Mouse (Mus musculus): ENCODE data around the gene Gzmf. TPM values are rescaled to one million over a fixed set of nuclear protein-coding genes. Genes with fewer than 3 reads are reported as not detected.
"Not testable (repeated sequence)": the region's sequence is repeated elsewhere in the genome, so short reads cannot be mapped to it uniquely, and the experiment has no call there.

The Gzmf gene
- not detected in 2 replicates for polyA plus RNA-seq (2016; fragmentation: Nextera tagmentation; extraction: Ambion mirVana)

DNA sequence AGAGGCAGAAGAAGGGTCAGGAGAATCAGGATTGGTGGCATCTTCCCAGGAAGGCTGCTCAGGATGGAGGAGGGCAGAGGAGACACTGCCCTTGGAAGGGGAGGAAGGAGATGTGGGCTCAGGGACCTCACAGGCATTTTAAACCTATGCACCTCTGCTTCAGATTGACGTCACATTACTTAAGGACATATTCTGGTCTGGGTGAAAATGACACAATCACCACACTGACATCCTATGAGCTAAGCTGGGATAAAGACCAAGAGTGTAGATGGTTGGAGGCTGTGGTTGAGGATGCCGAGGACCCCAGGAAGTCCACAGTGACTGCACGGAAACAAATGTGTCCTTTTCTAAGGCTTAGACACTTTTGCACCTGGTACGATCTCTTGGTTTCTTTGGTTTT is at the start of gene Gzmf:
Gene Gzmf (minus strand): TSS at position 101 of the 400 bp plus-strand sequence.
- Histone ChIP-seq H3K4me2 (replicated peaks) (no peak within 1 kb of the TSS), H3K27ac (no peak within 1 kb of the TSS), H3K4me1 (no peaks in the 10 kb centered on the region), H3K4me3 (no peak within 1 kb of the TSS), H3K27me3 (replicated peaks) (no peaks in the 10 kb centered on the region), H3K36me3 (no peaks in the 10 kb centered on the region), H3K9ac (no peak within 1 kb of the TSS), H3K9me3 (no peaks in the 10 kb centered on the region)
- ATAC-seq (ENCODE audit: low FRiP score, low read depth), result no peak
- 91% methylated on average over 4 of the region's 4 CpGs for WGBS

DNA sequence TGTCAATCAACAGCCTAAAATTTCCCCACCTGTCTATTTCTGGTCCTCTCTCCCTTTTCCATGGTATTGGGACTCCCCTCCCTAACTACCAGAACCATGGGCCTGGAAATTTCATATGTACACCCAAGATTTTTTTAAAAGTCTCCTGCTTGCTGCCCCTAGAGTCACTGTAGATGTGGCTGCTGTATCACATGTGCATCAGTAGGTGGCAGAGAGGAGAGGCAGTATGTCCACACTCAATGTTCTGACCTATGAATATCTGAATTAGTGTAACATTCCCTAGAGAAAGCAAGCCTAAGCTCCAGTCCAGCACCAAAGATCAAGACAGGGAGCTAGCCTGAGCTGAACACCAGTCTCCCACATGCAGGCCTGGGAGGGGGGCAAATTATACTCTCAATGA is 29.2 kb upstream of the Gzmf start:
- Histone ChIP-seq H3K4me1 (no peaks in the 10 kb centered on the region), H3K9ac (no peak overlapping the region), H3K9me3 (no peaks in the 10 kb centered on the region), H3K4me2 (replicated peaks) (no peak overlapping the region), H3K27ac (no peak overlapping the region), H3K36me3 (no peaks in the 10 kb centered on the region), H3K4me3 (no peak overlapping the region), H3K27me3 (replicated peaks) (no peaks in the 10 kb centered on the region)
- ATAC-seq (ENCODE audit: low FRiP score, low read depth), result no peak

DNA sequence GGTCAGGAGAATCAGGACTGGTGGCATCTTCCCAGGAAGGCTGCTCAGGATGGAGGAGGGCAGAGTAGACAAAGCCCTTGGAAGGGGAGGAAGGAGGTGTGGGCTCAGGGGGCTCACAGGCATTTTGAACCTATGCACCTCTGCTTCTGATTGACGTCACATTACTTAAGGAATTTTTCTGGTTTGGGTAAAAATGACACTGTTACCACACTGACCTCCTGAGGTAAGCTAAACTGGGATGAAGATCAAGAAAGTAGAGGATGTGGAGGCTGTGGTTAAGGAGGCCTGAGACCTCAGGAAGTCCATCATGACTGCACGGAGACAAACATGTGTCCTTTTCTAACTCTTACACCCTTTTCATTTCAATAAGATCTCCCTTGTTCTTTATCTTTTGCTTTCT is 23.3 kb upstream of the Gzmf start, which contains the start of gene Gzmc:
Gene Gzmc (minus strand): TSS at position 101 of the 400 bp plus-strand sequence.
- Histone ChIP-seq H3K9me3 (no peaks in the 10 kb centered on the region), H3K9ac (no peak within 1 kb of the TSS), H3K27ac (no peak within 1 kb of the TSS), H3K4me2 (replicated peaks) (no peak within 1 kb of the TSS), H3K27me3 (replicated peaks) (no peaks in the 10 kb centered on the region), H3K4me1 (no peaks in the 10 kb centered on the region), H3K4me3 (no peak within 1 kb of the TSS), H3K36me3 (no peaks in the 10 kb centered on the region)
- ATAC-seq (ENCODE audit: low FRiP score, low read depth), result no peak
- WGBS, result 81% methylated on average over 2 of the region's 2 CpGs

DNA sequence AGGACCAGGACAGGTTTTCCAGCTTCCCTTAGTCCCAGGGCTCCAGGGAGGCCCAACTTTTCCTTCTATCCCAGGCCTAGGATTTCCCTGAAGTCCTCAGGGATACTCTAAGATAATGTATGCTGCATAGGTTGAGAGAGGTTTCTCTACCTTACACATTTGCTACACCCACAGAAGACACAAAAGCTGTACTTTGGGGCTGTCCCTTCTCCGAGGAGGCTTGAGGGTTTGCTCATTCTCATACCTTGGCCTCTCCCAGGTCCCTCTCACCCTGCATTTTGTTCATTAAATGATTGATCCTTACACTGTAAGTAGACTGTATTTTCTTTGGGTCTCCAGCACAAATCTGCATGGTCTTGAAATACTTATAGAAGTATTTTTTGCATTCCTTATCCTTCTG is 5.6 kb downstream of the Gzmf start:
- Histone ChIP-seq H3K9me3 (no peaks in the 10 kb centered on the region), H3K27ac (no peak overlapping the region), H3K9ac (no peak overlapping the region), H3K4me1 (no peaks in the 10 kb centered on the region), H3K4me2 (replicated peaks) (no peak overlapping the region), H3K4me3 (no peak overlapping the region), H3K27me3 (replicated peaks) (no peaks in the 10 kb centered on the region), H3K36me3 (no peaks in the 10 kb centered on the region)
- ATAC-seq (ENCODE audit: low FRiP score, low read depth), result no peak
- 88% methylated on average over 1 of the region's 1 CpGs for WGBS

DNA sequence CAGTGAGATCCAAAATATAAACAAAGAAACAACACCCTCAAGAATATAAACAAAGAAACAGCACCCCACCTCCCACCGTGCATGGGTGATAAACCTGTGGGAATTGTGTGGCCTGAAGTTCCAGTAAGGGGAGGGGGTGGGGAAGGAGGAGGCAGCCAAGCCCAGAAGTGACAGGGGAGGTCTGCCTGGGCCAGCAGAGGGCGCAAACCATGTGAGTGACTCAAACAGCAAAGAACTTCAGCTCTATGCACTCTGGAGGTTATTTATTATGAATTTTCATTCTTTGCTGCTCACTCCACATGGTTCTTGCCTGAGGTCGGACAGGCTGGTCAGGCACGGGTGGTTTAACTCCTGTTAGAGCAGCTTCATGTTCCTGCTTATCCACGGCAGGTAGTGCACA is 6.2 kb downstream of the Gzmf start:
- not testable (repeated sequence) for H3K4me3 ChIP-seq; H3K27me3 ChIP-seq (replicated peaks); H3K9ac ChIP-seq; H3K27ac ChIP-seq; H3K4me2 ChIP-seq (replicated peaks); H3K9me3 ChIP-seq; ATAC-seq (ENCODE audit: low FRiP score, low read depth); H3K36me3 ChIP-seq; H3K4me1 ChIP-seq
- 38% methylated on average over 5 of the region's 5 CpGs for WGBS

DNA sequence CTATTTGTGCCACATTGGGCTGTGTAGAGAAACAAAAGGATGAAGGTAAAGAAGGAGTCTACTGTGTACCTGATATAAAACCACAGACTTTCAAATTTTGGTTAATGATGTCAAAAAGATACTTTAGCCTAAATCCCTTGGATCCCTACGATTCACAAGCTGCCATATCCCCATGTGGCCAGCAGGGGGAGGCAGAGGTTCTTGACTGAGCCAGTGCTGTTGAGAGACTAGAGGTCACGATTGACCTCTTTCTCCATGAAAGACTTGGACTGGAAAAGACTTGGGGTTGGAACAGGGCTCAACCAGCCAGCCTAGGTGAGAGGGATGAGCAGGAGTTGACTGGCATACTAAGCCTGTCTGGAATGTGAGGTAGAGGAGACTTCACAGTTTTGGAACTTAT is 7.2 kb downstream of the Gzmf start:
- no peaks in the 10 kb centered on the region for H3K4me1 ChIP-seq
- H3K9me3 ChIP-seq, result no peaks in the 10 kb centered on the region
- H3K4me2 ChIP-seq (replicated peaks), result no peak overlapping the region
- WGBS, result 22% methylated on average over 2 of the region's 2 CpGs
- no peak overlapping the region for H3K27ac ChIP-seq
- H3K9ac ChIP-seq, result no peak overlapping the region
- no peaks in the 10 kb centered on the region for H3K27me3 ChIP-seq (replicated peaks)
- no peaks in the 10 kb centered on the region for H3K36me3 ChIP-seq
- no peak overlapping the region for H3K4me3 ChIP-seq
- ATAC-seq (ENCODE audit: low FRiP score, low read depth), result no peak

DNA sequence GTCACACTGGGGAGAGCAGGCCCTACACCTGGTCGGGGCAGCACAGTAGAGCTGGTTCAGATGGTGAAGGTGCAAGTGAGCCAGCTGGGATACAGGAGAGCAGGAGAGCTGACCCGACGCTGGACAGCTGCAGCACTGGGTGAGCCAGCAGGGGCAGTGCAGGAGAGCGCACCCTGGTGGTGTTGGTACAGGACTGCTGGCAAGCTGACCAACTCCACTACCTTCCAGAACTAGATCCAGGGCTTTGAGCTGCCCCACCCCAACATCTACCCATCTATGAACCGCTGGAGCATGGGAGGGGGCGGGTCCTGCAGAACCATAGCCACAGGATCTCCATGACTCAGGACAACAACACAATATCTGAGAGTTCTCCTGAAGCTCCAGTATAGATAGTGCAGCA is 24.3 kb downstream of the Gzmf start:
- Histone ChIP-seq H3K4me1 (no peaks in the 10 kb centered on the region), H3K9ac (no peak overlapping the region), H3K4me2 (replicated peaks) (no peak overlapping the region), H3K27me3 (replicated peaks) (no peaks in the 10 kb centered on the region), H3K27ac (no peak overlapping the region), H3K4me3 (no peak overlapping the region), H3K9me3 (no peaks in the 10 kb centered on the region), H3K36me3 (no peaks in the 10 kb centered on the region)
- no peak for ATAC-seq (ENCODE audit: low FRiP score, low read depth)
- 58% methylated on average over 6 of the region's 6 CpGs for WGBS

DNA sequence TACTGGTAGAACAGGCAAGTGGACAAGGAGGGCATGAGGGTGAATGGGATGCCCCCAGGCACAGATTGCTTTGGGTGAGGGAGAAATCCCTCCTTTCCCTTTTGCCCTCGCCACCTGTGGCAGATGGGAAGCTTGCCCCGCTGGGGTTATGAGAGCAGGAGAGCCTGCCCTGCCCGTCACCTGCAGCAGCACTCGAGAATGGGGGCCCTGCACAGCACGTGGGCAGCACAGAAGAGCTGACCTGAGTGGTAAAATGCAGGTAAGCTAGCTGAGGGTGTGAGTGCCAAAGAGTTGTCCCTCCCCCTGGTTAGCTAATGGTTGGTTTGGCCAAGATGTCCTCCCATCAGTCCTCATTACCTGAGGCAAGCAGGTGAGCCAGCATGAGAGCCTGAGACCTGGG is 24.7 kb downstream of the Gzmf start:
- Histone ChIP-seq H3K9me3 (no peaks in the 10 kb centered on the region), H3K27ac (no peak overlapping the region), H3K4me1 (no peaks in the 10 kb centered on the region), H3K36me3 (no peaks in the 10 kb centered on the region), H3K27me3 (replicated peaks) (no peaks in the 10 kb centered on the region), H3K9ac (no peak overlapping the region), H3K4me3 (no peak overlapping the region), H3K4me2 (replicated peaks) (no peak overlapping the region)
- 84% methylated on average over 5 of the region's 5 CpGs for whole genome bisulfite sequencing
- no peak for ATAC-seq (ENCODE audit: low FRiP score, low read depth)

DNA sequence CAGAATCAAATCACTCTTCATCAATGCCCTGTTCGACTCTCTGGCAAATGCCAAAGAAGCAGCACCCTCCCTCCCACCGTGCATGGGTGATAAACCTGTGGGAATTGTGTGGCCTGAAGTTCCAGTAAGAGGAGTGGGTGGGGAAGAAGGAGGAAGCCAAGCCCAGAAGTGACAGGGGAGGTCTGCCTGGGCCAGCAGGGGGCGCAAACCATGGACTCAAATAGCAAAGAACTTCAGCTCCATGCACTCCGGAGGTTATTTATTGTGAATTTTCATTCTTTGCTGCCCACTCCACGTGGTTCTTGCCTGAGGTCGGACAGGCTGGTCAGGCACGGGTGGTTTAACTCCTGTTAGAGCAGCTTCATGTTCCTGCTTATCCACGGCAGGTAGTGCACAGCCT is 33.6 kb downstream of the Gzmf start:
- not testable (repeated sequence) for H3K9ac ChIP-seq; H3K4me1 ChIP-seq; H3K27ac ChIP-seq; H3K4me3 ChIP-seq; ATAC-seq (ENCODE audit: low FRiP score, low read depth); H3K27me3 ChIP-seq (replicated peaks); H3K36me3 ChIP-seq; H3K9me3 ChIP-seq; H3K4me2 ChIP-seq (replicated peaks)
- 25% methylated on average over 8 of the region's 8 CpGs for WGBS

DNA sequence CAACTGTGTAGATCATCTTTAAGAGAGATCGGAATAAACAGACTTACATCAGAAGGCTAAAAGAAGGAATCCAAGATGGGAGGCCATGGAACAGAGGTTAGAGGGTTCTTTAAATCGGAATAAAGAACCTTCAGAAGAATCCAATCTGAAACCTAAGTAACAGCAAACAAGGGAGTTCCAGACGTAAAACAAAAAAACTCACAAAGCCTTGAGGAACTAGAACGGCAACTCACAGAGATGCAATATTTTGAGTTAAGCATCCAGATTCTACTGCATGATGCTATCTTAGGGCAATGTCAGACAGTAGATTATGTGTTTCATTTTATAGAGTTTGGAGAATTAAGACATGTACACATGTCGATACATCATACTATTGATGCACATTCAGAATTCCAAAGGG is 36.7 kb downstream of the Gzmf start, which contains the start of gene Gzmn:
Gene Gzmn (minus strand): TSS at position 101 of the 400 bp plus-strand sequence.
- no peaks in the 10 kb centered on the region for H3K4me1 ChIP-seq
- H3K4me3 ChIP-seq, result no peak within 1 kb of the TSS
- H3K27ac ChIP-seq, result no peak within 1 kb of the TSS
- no peaks in the 10 kb centered on the region for H3K36me3 ChIP-seq
- no peak within 1 kb of the TSS for H3K9ac ChIP-seq
- no peaks in the 10 kb centered on the region for H3K27me3 ChIP-seq (replicated peaks)
- whole genome bisulfite sequencing, result 92% methylated on average over 5 of the region's 5 CpGs
- no peaks in the 10 kb centered on the region for H3K9me3 ChIP-seq
- no peak within 1 kb of the TSS for H3K4me2 ChIP-seq (replicated peaks)
- no peak for ATAC-seq (ENCODE audit: low FRiP score, low read depth)

DNA sequence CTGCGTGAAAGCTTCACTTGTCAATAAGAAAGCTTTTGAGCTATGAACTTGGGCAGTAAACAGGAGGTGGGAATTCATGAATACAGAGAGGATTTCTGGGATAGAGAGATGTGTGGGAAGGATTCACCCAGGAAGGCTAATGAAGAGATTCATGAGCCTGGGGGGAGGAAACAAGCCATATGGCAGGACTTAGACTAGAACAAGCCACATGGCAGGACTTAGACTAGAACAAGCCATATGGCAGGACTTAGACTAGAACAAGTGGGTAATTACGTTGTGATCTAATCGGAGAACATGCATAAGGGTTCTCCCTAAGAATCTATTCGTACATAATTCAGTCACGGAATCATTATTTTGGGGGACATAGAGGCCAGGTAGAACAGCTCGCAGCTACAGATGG is 37.8 kb downstream of the Gzmf start:
- no peak for ATAC-seq (ENCODE audit: low FRiP score, low read depth)
- Histone ChIP-seq H3K36me3 (no peaks in the 10 kb centered on the region), H3K27me3 (replicated peaks) (no peaks in the 10 kb centered on the region), H3K9me3 (no peaks in the 10 kb centered on the region), H3K4me3 (no peak overlapping the region), H3K27ac (no peak overlapping the region), H3K4me1 (no peaks in the 10 kb centered on the region), H3K4me2 (replicated peaks) (no peak overlapping the region), H3K9ac (no peak overlapping the region)
- WGBS, result 92% methylated on average over 6 of the region's 6 CpGs

DNA sequence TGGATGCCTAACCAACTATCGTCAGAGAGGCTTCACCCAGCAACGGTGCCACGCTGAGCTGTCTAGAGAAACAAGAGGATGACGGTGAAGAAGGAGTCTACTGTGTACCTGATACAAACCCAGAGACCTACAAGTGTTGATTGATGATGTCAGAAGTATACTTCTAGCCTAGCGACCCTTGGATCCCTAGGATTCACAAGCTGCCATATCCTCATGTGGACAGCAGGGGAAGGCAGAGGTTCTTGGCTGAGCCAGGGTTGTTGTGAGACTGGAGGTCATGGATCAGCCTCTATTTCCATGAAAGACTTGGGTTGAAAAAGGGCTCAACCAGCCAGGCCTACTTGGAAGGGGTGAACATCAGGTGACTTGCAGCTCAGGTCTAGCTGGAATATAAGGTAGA is 38.5 kb downstream of the Gzmf start:
- H3K4me3 ChIP-seq, result no peak overlapping the region
- no peak overlapping the region for H3K4me2 ChIP-seq (replicated peaks)
- H3K27me3 ChIP-seq (replicated peaks), result no peaks in the 10 kb centered on the region
- H3K4me1 ChIP-seq, result no peaks in the 10 kb centered on the region
- H3K9ac ChIP-seq, result no peak overlapping the region
- no peak for ATAC-seq (ENCODE audit: low FRiP score, low read depth)
- no peak overlapping the region for H3K27ac ChIP-seq
- no peaks in the 10 kb centered on the region for H3K9me3 ChIP-seq
- WGBS, result 95% methylated on average over 5 of the region's 5 CpGs
- H3K36me3 ChIP-seq, result no peaks in the 10 kb centered on the region

DNA sequence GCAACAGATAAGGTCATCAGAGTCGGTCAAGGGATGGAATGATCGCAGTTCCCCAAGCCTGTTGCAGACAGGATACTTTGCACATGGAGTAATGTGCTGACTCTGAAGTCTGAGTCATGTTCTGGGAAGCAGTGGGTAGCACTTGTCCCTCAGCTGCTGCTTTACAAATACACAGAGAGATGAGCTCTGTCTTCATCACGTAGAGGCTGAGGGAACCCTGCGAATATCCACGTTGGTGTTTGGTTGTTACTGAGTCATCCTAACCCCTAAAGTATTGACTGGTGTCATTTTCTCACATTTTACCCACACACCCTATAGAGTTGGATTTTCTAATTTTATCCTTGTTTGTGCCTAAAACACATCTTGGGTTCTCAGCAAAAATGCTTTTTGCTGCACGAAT is 43.2 kb downstream of the Gzmf start:
- no peak overlapping the region for H3K27ac ChIP-seq
- H3K27me3 ChIP-seq (replicated peaks), result no peaks in the 10 kb centered on the region
- H3K4me3 ChIP-seq, result no peak overlapping the region
- 88% methylated on average over 6 of the region's 6 CpGs for WGBS
- no peak overlapping the region for H3K4me2 ChIP-seq (replicated peaks)
- no peak overlapping the region for H3K9ac ChIP-seq
- no peaks in the 10 kb centered on the region for H3K9me3 ChIP-seq
- no peak for ATAC-seq (ENCODE audit: low FRiP score, low read depth)
- no peaks in the 10 kb centered on the region for H3K36me3 ChIP-seq
- no peaks in the 10 kb centered on the region for H3K4me1 ChIP-seq
